Mouse (Mus musculus): ENCODE measurements around the gene Pirt. TPM values are rescaled to one million over a fixed set of nuclear protein-coding genes. Genes with fewer than 3 reads are reported as not detected.

Gene Pirt
- under 1 TPM; 0.11 to 0.57 TPM for total RNA-seq (2021)
- long read RNA-seq, experiment 1, result 0 reads
- long read RNA-seq, experiment 2, result 0 reads

- intact Hi-C loops (cut with DNase I), result no loop called here
- no peak for DNase-seq (ENCODE audit: low spot score in 2 of 2)
Observed at GRCm38 (mm10) chr11:66911811-66912210, at the start of gene Pirt. Gene Pirt (plus strand): TSS chr11:66911981.

GRCm38 (mm10) chr11:66871701-66872100, 40.1 kb upstream of the Pirt start:
- DNase-seq (ENCODE audit: low spot score in 2 of 2), result peak; percentile 56 to 74

DNA sequence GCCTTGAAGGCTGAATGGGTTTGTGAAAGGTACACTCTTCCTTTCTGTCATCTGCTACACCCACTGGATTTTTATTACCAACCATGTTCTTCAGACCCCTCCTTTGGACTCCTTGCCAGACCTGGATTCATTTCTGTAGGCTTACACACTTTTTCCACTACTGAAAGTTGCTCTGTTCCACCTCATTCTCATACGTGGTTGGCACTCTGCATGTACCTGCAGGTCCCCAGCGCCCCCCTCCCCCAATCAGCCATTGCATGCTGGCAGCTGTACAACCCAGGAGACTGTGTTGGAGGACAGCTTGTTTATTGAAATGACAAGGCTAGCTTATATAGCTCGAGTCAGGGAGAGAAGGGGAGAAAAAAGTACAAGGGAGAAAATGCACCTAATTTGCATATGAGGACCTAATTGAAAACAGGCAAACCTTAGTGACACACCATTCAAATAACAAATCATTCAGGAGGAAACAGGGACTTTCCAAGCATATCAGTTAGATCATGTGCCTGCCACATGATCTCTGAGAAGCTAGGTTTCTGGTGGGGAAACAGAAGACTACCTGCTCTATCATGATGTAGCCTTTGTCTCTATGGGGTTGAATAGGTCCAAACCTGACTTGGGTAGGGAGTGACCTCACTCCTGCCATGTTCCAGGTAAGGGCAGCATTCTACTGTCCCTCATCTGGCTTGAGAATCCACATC, 38.9 kb upstream of the Pirt start:
- DNase-seq (ENCODE audit: low spot score in 2 of 2), result no peak
- intact Hi-C loops (cut with DNase I), result loop anchor here (1.0 to 10.0 kb wide), 3 partner anchors 261 to 1048 kb away; no protein-coding TSS in a partner anchor

More at GRCm38 (mm10) chr11:66871701-66872100, 40.1 kb upstream of the Pirt start:
- intact Hi-C loops (cut with DNase I), result loop anchor here (5.0 to 10.0 kb wide), 2 partner anchors 749 to 1047 kb away; no protein-coding TSS in a partner anchor

GRCm38 (mm10) chr11:66881291-66881690, 30.5 kb upstream of the Pirt start:
- no peak for DNase-seq (ENCODE audit: low spot score in 2 of 2)
- intact Hi-C loops (cut with DNase I), result no loop called here

DNA sequence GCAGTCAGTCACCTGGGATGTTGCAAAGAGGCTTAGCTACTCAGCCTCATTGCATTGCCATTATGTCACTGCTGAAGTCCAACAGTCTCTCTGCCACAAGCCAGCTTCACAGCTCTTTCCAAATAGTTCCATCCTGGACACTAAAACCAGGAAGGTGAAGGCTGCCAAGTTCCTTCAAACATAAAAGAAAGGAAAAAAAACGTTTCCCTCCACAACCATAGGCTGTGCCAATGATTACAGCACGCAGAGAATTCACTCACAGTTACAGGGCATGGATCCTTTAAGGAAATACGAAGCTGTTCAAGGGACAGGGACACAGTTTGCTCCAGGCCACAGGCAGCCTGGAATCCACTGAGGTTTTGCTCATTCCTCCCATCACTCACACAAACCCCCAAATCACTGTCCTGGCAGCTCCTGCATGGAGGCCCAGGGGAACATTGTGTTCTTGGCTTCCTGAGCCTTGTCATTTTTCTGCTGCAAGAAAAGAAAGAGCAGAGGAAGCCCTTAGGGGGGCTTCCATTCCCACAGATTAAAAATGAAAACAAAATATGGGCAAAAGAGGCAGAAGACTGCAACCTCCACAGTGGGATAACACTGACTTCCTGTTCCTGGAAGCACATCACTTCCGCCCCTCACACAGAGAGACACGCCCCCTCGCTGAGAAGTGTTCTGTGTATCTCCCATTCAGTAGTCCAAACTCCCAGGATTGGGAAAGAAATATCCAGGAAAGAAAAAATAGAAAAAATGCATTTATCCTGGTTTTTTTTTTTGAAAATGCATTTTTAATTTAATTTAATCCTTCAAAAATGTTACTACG, 29.3 kb upstream of the Pirt start:
- intact Hi-C loops (cut with DNase I), result no loop called here
- no peak for DNase-seq (ENCODE audit: low spot score in 2 of 2)

DNA sequence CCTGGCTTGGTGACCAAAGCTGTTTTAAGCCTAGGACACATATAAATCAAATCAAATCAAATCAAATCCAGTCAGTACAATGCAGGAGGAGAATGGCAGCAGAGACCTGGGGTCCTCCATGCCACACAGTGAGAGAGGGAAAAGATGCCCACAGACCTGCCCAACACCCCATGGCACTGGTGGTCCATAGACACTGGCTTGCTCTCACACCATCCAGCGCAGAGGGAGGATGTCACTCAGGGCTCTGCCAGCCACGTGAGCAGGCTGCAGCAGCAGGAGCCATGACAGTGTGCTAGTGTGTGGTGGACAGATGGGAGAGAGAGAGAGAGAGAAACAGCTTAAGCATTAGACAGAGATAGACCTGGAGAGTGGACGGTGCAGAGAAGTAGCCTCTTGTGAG, 19.2 kb upstream of the Pirt start:
- intact Hi-C loops (cut with DNase I), result no loop called here
- DNase-seq (ENCODE audit: low spot score in 2 of 2), result no peak

GRCm38 (mm10) chr11:66898747-66899146, 13.0 kb upstream of the Pirt start:
- intact Hi-C loops (cut with DNase I), result no loop called here
- DNase-seq (ENCODE audit: low spot score in 2 of 2), result no peak

- intact Hi-C loops (cut with DNase I), result no loop called here
Observed at GRCm38 (mm10) chr11:66899426-66899825, 12.4 kb upstream of the Pirt start.

DNA sequence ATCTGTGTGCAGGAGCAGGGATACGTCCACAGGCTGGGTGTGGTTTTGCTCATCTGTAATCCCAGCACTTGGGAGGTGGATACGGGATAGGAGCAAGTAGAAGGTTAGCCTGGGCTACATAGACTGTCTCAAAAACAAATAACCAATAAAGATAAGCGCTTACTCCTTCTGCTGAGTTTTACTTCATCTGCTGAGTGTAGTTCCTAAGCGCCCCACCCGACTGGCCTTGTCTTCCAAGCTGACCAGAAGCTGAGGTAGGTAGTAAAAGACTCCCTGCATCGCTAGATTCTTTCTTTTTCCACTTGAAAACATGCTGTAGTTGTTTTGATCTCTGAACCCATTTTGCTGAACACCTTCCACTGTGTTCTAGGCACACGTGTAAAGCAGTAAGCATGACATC, 9.0 kb upstream of the Pirt start:
- intact Hi-C loops (cut with DNase I), result loop anchor here (10.0 kb wide), 1 partner anchor 998 kb away; no protein-coding TSS in a partner anchor

More at GRCm38 (mm10) chr11:66899426-66899825, 12.4 kb upstream of the Pirt start:
- DNase-seq (ENCODE audit: low spot score in 2 of 2), result peak; percentile 73 to 78

GRCm38 (mm10) chr11:66905617-66906384, 6.0 kb upstream of the Pirt start:
- intact Hi-C loops (cut with DNase I), result loop anchor here (1.0 to 10.0 kb wide), 4 partner anchors 80 to 1001 kb away; no protein-coding TSS in a partner anchor
- DNase-seq (ENCODE audit: low spot score in 2 of 2), result peak; percentile 75 to 81

More for the DNA sequence above, 9.0 kb upstream of the Pirt start:
- DNase-seq (ENCODE audit: low spot score in 2 of 2), result no peak

GRCm38 (mm10) chr11:66912531-66913458, 1.0 kb downstream of the Pirt start:
- DNase-seq (ENCODE audit: low spot score in 2 of 2), result no peak
- intact Hi-C loops (cut with DNase I), result no loop called here

- DNase-seq (ENCODE audit: low spot score in 2 of 2), result peak; percentile 9 to 32
- intact Hi-C loops (cut with DNase I), result no loop called here
Observed at GRCm38 (mm10) chr11:66914249-66914648, 2.5 kb downstream of the Pirt start.

DNA sequence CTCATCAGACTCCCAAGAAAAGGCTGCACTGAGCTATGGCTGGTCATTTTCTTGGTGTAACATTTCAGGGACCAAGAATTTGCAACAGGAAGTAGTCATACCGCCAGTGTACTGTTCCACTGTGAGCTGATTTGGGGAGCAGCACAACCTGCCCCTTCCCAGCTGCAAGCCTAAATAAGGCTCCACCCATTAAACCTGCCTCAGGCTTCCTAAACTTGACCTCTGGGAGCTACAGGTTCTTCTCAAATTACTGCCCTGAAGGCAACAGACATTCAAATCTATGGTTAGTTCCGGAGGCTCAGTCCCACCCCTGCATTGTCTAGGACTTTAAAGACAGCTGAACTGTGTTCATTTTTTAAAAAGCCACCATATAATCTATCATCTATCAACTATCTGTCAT, 8.2 kb downstream of the Pirt start:
- intact Hi-C loops (cut with DNase I), result no loop called here
- no peak for DNase-seq (ENCODE audit: low spot score in 2 of 2)

GRCm38 (mm10) chr11:66924095-66924823, 12.5 kb downstream of the Pirt start:
- intact Hi-C loops (cut with DNase I), result no loop called here
- no peak for DNase-seq (ENCODE audit: low spot score in 2 of 2)

GRCm38 (mm10) chr11:66928311-66928710, 16.5 kb downstream of the Pirt start:
- intact Hi-C loops (cut with DNase I), result no loop called here
- DNase-seq (ENCODE audit: low spot score in 2 of 2), result no peak

GRCm38 (mm10) chr11:66932827-66933599, 21.2 kb downstream of the Pirt start:
- DNase-seq (ENCODE audit: low spot score in 2 of 2), result no peak
- intact Hi-C loops (cut with DNase I), result no loop called here

All from left cerebral cortex, postnatal 14 days (tissue).